Mouse (Mus musculus): ENCODE results near the gene Ptpre. TPM values are rescaled to one million over a fixed set of nuclear protein-coding genes. Genes with fewer than 3 reads are reported as not detected.

Ptpre gene
- total RNA-seq, 2 experiments from 2014 or later, result 3.5 to 4.2 TPM

GRCm38 (mm10) chr7:135529068-135529467, 8.2 kb upstream of the Ptpre start:
- no peak for DNase-seq (ENCODE audit: low spot score in 2 of 2)

- no peak for DNase-seq (ENCODE audit: low spot score in 2 of 2)
These were observed 2.6 kb upstream of the Ptpre start for GRCm38 (mm10) chr7:135534548-135535189.

- DNase-seq (ENCODE audit: low spot score in 2 of 2), result no peak
These were observed 1.4 kb upstream of the Ptpre start for GRCm38 (mm10) chr7:135535908-135536307.

- DNase-seq (ENCODE audit: low spot score in 2 of 2), result peak in 1 of 2 experiments; percentile 12
These were observed 864 bp downstream of the Ptpre start for GRCm38 (mm10) chr7:135537948-135538741.

GRCm38 (mm10) chr7:135539429-135539828, 2.1 kb downstream of the Ptpre start:
- DNase-seq (ENCODE audit: low spot score in 2 of 2), result no peak

- DNase-seq (ENCODE audit: low spot score in 2 of 2), result no peak
These were observed 5.0 kb downstream of the Ptpre start for GRCm38 (mm10) chr7:135542235-135542634.

GRCm38 (mm10) chr7:135543033-135543432, 5.8 kb downstream of the Ptpre start:
- DNase-seq (ENCODE audit: low spot score in 2 of 2), result no peak

- DNase-seq (ENCODE audit: low spot score in 2 of 2), result no peak
These were observed 7.0 kb downstream of the Ptpre start for GRCm38 (mm10) chr7:135544321-135544720.

- no peak for DNase-seq (ENCODE audit: low spot score in 2 of 2)
These were observed 8.7 kb downstream of the Ptpre start for GRCm38 (mm10) chr7:135545957-135546356.

- DNase-seq (ENCODE audit: low spot score in 2 of 2), result no peak
These were observed 9.2 kb downstream of the Ptpre start for GRCm38 (mm10) chr7:135546530-135546929.

GRCm38 (mm10) chr7:135548434-135548833, 11.2 kb downstream of the Ptpre start:
- no peak for DNase-seq (ENCODE audit: low spot score in 2 of 2)

GRCm38 (mm10) chr7:135551547-135551946, 14.3 kb downstream of the Ptpre start:
- peak; percentile 30 to 37 for DNase-seq (ENCODE audit: low spot score in 2 of 2)

GRCm38 (mm10) chr7:135553550-135553949, 16.3 kb downstream of the Ptpre start:
- DNase-seq (ENCODE audit: low spot score in 2 of 2), result no peak

- no peak for DNase-seq (ENCODE audit: low spot score in 2 of 2)
These were observed 19.6 kb downstream of the Ptpre start for GRCm38 (mm10) chr7:135556663-135557402.

- DNase-seq (ENCODE audit: low spot score in 2 of 2), result no peak
These were observed 23.0 kb downstream of the Ptpre start for GRCm38 (mm10) chr7:135560280-135560679.

GRCm38 (mm10) chr7:135564022-135564421, 26.7 kb downstream of the Ptpre start:
- no peak for DNase-seq (ENCODE audit: low spot score in 2 of 2)

GRCm38 (mm10) chr7:135566013-135566412, 28.7 kb downstream of the Ptpre start:
- DNase-seq (ENCODE audit: low spot score in 2 of 2), result no peak

GRCm38 (mm10) chr7:135567582-135567981, 30.3 kb downstream of the Ptpre start:
- no peak for DNase-seq (ENCODE audit: low spot score in 2 of 2)

- DNase-seq (ENCODE audit: low spot score in 2 of 2), result no peak
These were observed 31.3 kb downstream of the Ptpre start for GRCm38 (mm10) chr7:135568550-135568949.

- DNase-seq (ENCODE audit: low spot score in 2 of 2), result no peak
These were observed 34.1 kb downstream of the Ptpre start for GRCm38 (mm10) chr7:135571392-135571791.

- no peak for DNase-seq (ENCODE audit: low spot score in 2 of 2)
These were observed 34.8 kb downstream of the Ptpre start for GRCm38 (mm10) chr7:135571951-135572559.

Data from adrenal gland, adult 18-20 months (tissue).